Mouse (Mus musculus) embryo, embryonic 11 days (tissue): ENCODE data around the gene Inf2.
A peak's percentile ranks its signal among the peaks of the same experiment; 100 is the strongest.

ENCODE experiments used
- DNase-seq: peaks from one replicate; pipeline ENCODE4 v3.0.0-alpha.2; 2015

The Inf2 gene

DNA sequence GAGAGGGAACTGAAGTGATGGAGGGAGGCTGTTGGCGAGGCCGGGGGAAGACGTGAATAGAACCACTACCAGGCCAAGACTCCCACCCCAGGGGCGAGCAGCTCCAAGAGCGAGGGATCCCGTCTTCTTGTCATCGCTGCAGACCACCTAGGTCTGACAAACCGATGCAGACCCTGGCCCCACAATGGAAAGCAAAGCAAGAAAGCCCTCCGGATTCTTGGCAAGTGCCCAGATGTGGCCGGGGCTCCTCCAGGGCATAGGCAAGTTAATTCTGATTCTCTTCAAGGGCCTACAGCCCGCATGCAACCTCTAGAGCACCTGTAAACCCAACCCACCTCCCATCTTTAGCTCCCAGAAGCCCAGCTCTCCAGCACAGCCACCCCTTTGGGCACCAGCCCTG, 74.7 kb downstream of the Inf2 start:
- no peak for DNase-seq

DNA sequence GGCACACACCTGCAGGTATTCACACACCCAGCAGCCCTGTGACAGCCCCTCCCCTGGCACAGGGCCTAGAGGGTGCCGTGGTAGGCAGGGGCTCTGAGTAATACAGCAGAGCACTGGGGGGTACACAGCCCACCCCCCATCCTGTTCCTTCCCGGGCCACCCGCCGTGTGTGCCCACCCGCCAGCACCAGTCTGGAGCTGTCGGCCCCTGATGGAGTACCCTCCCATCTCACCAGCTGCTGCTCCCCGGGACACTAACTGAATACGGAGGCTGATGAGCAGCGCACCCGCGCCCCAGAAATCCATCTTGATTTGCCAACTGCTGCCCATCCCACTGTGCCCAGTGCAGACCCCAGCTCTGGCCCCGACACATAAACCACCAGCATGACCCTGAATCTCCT, 75.1 kb downstream of the Inf2 start:
- no peak for DNase-seq

DNA sequence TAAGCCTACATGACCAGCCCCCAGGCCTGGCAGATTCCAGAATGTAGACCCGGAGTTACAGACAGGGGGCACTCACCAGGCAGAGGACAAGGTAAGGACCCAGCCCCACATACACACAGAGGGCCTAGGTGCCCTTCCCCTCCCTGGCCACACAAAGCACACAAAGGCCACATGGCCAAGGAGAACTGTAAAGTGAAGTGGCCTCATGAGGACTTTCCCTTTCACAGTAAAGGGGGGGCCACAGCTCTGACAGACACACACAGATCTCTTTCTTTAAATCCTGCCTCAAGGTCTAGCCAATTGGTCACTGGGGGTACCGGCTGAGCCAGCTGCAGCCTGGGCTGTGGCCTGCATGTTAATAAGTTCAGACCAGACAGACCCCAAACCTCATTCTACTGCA, 75.5 kb downstream of the Inf2 start:
- peak; percentile 45 for DNase-seq

DNA sequence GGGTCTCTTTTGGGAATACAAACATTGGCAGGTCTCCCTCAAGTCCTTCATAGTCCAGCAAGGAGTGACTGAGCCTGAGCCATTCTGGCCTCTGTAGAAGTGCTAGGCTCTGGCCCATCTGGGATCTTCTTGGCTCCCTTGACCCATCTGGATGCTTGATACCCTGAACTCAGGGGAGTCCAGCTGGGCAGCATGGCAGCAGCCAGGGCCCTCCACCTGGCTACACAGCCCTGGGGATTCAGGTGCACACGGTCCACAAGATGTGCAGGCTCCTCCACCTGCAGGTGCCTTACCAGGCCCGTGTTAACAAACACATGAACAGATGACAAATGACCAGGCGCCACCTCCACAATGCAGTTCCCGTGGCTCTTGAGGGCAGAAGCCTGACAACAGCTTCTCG, 76.1 kb downstream of the Inf2 start:
- no peak for DNase-seq
